Mouse (Mus musculus) naive thymus-derived CD4-positive, alpha-beta T cell, adult 2 months (primary cell): ENCODE measurements at regions not wholly inside any gene's neighbourhood (a gene's known extent, or its start where the extent isn't known, plus 50 kb on each side); places are given as distances from the start of the nearest gene placed in this dataset.

Experiments
- DNase-seq: peaks from one replicate; pipeline ENCODE4 v3.0.0-alpha.2; 2011; ENCODE audit warnings: low read depth

- DNase-seq = no peak
These were observed 254.7 kb downstream of the Cxcl12 start for GRCm38 (mm10) chr6:117422846-117423573.

- no peak for DNase-seq
These were observed 258.0 kb downstream of the Cxcl12 start for GRCm38 (mm10) chr6:117426363-117426762.

GRCm38 (mm10) chr6:117427351-117428142, 259.2 kb downstream of the Cxcl12 start:
- no peak for DNase-seq

GRCm38 (mm10) chr6:117428441-117428840, 260.1 kb downstream of the Cxcl12 start:
- no peak for DNase-seq

GRCm38 (mm10) chr6:117430876-117431781, 262.8 kb downstream of the Cxcl12 start:
- DNase-seq = peak; percentile 51

GRCm38 (mm10) chr6:117436851-117437250, 268.5 kb downstream of the Cxcl12 start:
- DNase-seq = no peak

- no peak for DNase-seq
These were observed 269.2 kb downstream of the Cxcl12 start for GRCm38 (mm10) chr6:117437411-117438101.

- DNase-seq = no peak
These were observed 280.3 kb downstream of the Cxcl12 start for GRCm38 (mm10) chr6:117448652-117449051.

- no peak for DNase-seq
These were observed 282.7 kb downstream of the Cxcl12 start for GRCm38 (mm10) chr6:117451001-117451400.

- no peak for DNase-seq
These were observed 291.9 kb downstream of the Cxcl12 start for GRCm38 (mm10) chr6:117460193-117460592.

GRCm38 (mm10) chr6:117465165-117465564, 296.8 kb downstream of the Cxcl12 start:
- no peak for DNase-seq

- no peak for DNase-seq
These were observed 297.4 kb downstream of the Cxcl12 start for GRCm38 (mm10) chr6:117465606-117466174.

- no peak for DNase-seq
These were observed 311.0 kb downstream of the Cxcl12 start for GRCm38 (mm10) chr6:117479376-117479775.

- no peak for DNase-seq
These were observed 312.1 kb downstream of the Cxcl12 start for GRCm38 (mm10) chr6:117480396-117480795.

GRCm38 (mm10) chr6:117489161-117489560, 320.8 kb downstream of the Cxcl12 start:
- no peak for DNase-seq

- DNase-seq = no peak
These were observed 321.5 kb downstream of the Cxcl12 start for GRCm38 (mm10) chr6:117489761-117490396.

- DNase-seq = no peak
These were observed 326.6 kb downstream of the Cxcl12 start for GRCm38 (mm10) chr6:117494971-117495370.

GRCm38 (mm10) chr6:117497337-117497736, 329.0 kb downstream of the Cxcl12 start:
- DNase-seq = no peak

GRCm38 (mm10) chr6:117497904-117498303, 329.6 kb downstream of the Cxcl12 start:
- no peak for DNase-seq

- no peak for DNase-seq
These were observed 334.0 kb downstream of the Cxcl12 start for GRCm38 (mm10) chr6:117502346-117502745.

- DNase-seq = no peak
These were observed 336.2 kb upstream of the Zfp637 start for GRCm38 (mm10) chr6:117504771-117505170.
